In the genomic region with DNA sequence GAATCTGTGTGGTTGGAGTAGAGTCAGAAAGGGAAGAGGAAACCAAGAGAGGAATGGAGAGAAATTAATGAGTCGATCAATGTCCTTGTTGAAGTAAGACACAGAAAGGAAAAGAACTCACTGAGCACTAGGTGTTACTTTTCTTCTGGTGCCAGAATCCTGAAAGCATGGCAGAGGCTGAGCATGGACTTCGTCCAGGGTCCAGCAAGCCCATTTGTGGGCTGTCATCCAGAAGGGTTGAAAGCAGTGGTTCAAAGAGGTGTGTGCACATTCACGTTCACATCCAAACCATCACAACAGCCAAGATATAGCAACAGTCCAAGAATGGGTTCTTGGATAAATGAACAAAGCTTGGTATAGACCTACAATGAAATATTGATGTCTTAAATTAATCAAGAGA, we compare ENCODE assay signal across 16 mouse cellular contexts.
"Had no signal": no experiment of that assay in that cellular context is flagged by ENCODE, and none has a peak within 500 bp of the region (broad histone marks: within the 10 kb centered on the region; RNA-seq: fewer than 3 reads in every experiment).

No protein-coding gene starts in this region.

- H3K4me3 ChIP-seq: layer of hippocampus, adult 2 months; liver, embryonic 15.5 days; lung, embryonic 15.5 days; megakaryocyte, embryonic 14.5 days; midbrain, embryonic 10.5 days; midbrain, embryonic 13.5 days; myocyte; neural tube, embryonic 13.5 days had no signal

- H3K27ac ChIP-seq: layer of hippocampus, adult 2 months; liver, embryonic 15.5 days; lung, embryonic 15.5 days; midbrain, embryonic 10.5 days; midbrain, embryonic 13.5 days; neural tube, embryonic 13.5 days; stomach, postnatal 0 days had no signal

- H3K9ac ChIP-seq: liver, embryonic 15.5 days; lung, embryonic 15.5 days; midbrain, embryonic 13.5 days; neural tube, embryonic 13.5 days had no signal

- DNase-seq: layer of hippocampus, adult 9-11 months; lung, adult 18-20 months; lung, postnatal 10 days; lung, postnatal 36 days; thymus, adult 2 months; thymus, postnatal 14 days; thymus, postnatal 4 days had no signal

- H3K9me3 ChIP-seq: liver, embryonic 15.5 days; lung, embryonic 15.5 days; midbrain, embryonic 10.5 days; midbrain, embryonic 13.5 days; neural tube, embryonic 13.5 days had no signal

- H3K36me3 ChIP-seq: liver, embryonic 15.5 days; lung, embryonic 15.5 days; midbrain, embryonic 10.5 days; midbrain, embryonic 13.5 days; neural tube, embryonic 13.5 days had no signal

- H3K4me1 ChIP-seq: liver, embryonic 15.5 days; lung, embryonic 15.5 days; megakaryocyte, embryonic 14.5 days; midbrain, embryonic 10.5 days; midbrain, embryonic 13.5 days; neural tube, embryonic 13.5 days had no signal
